Comparison of ENCODE assay signal across 19 mouse cellular contexts in the genomic region with DNA sequence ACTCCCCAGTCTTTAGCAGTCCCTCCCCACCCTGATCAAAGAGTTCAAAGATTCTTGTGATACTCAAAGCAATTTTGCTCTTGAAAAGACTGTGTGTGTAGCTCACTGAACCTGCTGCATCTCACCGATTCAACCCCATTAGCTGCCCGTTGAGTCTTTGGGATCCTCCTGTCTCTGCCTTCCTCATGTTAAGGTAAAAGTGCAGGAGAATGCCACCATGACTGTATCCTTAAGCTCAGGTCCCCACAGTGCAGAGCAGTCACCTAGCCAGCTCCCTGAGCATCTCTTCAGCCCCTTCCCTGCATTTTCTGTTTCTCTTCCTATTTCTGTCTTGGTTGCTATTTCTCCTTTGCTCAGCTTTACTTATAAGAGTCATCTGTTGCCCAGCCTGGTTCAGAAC. TPM values are rescaled to one million over a fixed set of nuclear protein-coding genes. Genes with fewer than 3 reads are reported as not detected.
DNase-seq lines count a peak whose midpoint lies in the region; ATAC-seq lines count a peak whose summit lies in the region.
"Had no signal": no experiment of that assay in that cellular context is flagged by ENCODE, and none has a peak within 500 bp of the region (broad histone marks: within the 10 kb centered on the region; RNA-seq: fewer than 3 reads in every experiment).

No protein-coding gene starts in this region.

- ATAC-seq in midbrain, embryonic 11.5 days (ENCODE audit: low FRiP score): no peak
- ATAC-seq in midbrain, embryonic 15.5 days (replicated peaks): no peak
- ATAC-seq: activated CD4-positive, CD25-positive, alpha-beta regulatory T cell, adult 4 months; CD4-positive, CD25-positive, alpha-beta regulatory T cell, adult 4 months; Patski had no signal

- no peaks in the 10 kb centered on the region for H3K9me3 ChIP-seq in midbrain, embryonic 11.5 days (ENCODE audit: control insufficient read depth, low read length)
- H3K9me3 ChIP-seq in midbrain, embryonic 15.5 days: no peaks in the 10 kb centered on the region
- H3K9me3 ChIP-seq: G1E had no signal

- no peak overlapping the region for H3K4me2 ChIP-seq in midbrain, embryonic 11.5 days
- no peak overlapping the region for H3K4me2 ChIP-seq in midbrain, embryonic 15.5 days

- H3K4me1 ChIP-seq in midbrain, embryonic 11.5 days (ENCODE audit: control insufficient read depth, insufficient read depth, low read length): no peaks in the 10 kb centered on the region; the same call in 1 of the 2 replicates
- 0 out of 2 replicates have a peak, but pooled peaks cover 2% of the 10 kb centered on the region for H3K4me1 ChIP-seq in midbrain, embryonic 15.5 days

- no peaks in the 10 kb centered on the region for H3K36me3 ChIP-seq in midbrain, embryonic 11.5 days (ENCODE audit: control insufficient read depth, insufficient read depth, low read length)
- no peaks in the 10 kb centered on the region for H3K36me3 ChIP-seq in midbrain, embryonic 15.5 days (replicated peaks)
- H3K36me3 ChIP-seq: G1E had no signal

- WGBS in midbrain, embryonic 11.5 days: 89% methylated on average over 2 of the region's 2 CpGs
- 89% methylated on average over 2 of the region's 2 CpGs for WGBS in midbrain, embryonic 15.5 days

- H3K4me3 ChIP-seq in midbrain, embryonic 11.5 days (ENCODE audit: low read depth, low read length): no peak overlapping the region
- no peak overlapping the region for H3K4me3 ChIP-seq in midbrain, embryonic 15.5 days

- no peak overlapping the region for H3K27ac ChIP-seq in midbrain, embryonic 11.5 days (ENCODE audit: low read depth, low read length)
- no peak overlapping the region for H3K27ac ChIP-seq in midbrain, embryonic 15.5 days

- no peaks in the 10 kb centered on the region for H3K27me3 ChIP-seq in midbrain, embryonic 11.5 days (ENCODE audit: control insufficient read depth, insufficient read depth, low read length)
- no peaks in the 10 kb centered on the region for H3K27me3 ChIP-seq in midbrain, embryonic 15.5 days (replicated peaks)
- H3K27me3 ChIP-seq: CH12.LX, Patski had no signal

- peak; percentile 57 for DNase-seq in heart, adult 11 months
- no peak for DNase-seq in heart, adult 9 months (ENCODE audit: low spot score in 2 of 2)
- DNase-seq in midbrain, embryonic 11.5 days (ENCODE audit: low spot score, missing footprints): peak; percentile 64
- DNase-seq: adrenal gland, adult 2 months; adrenal gland, adult 8-10 months; adrenal gland, postnatal 10 days; adrenal gland, postnatal 14 days; adrenal gland, postnatal 25 days; adrenal gland, postnatal 36 days; B cell, adult 2 months; cerebellum, adult 11 months; cerebellum, adult 11-12 months; cerebellum, adult 18-20 months had no signal

- no peak overlapping the region for H3K9ac ChIP-seq in midbrain, embryonic 11.5 days (ENCODE audit: low read length)
- no peak overlapping the region for H3K9ac ChIP-seq in midbrain, embryonic 15.5 days

RNA-seq across cellular contexts. Expression of gene Cemip2, which starts 45.0 kb away (rescaled TPM):
- polyA plus RNA-seq in midbrain, embryonic 11.5 days (2014; fragmentation: Nextera tagmentation; extraction: Ambion mirVana): 83.7 and 86.7 TPM in 2 replicates
- polyA plus RNA-seq in midbrain, embryonic 15.5 days (2015; fragmentation: Nextera tagmentation; extraction: Ambion mirVana): 39.9 and 41.6 TPM in 2 replicates

Comparison
In these comparisons a context has a peak if more than half of its experiments do, and no peak if none do; other contexts are left out.
1. DNase-seq: peak in heart, adult 11 months (single experiment) and midbrain, embryonic 11.5 days (single experiment); none in heart, adult 9 months (0 of 2).